In genomic region chr8:94903709-94904108, GRCm38 (mm10) we compare ENCODE assay signal across 13 mouse cellular contexts. TPM values are rescaled to one million over a fixed set of nuclear protein-coding genes. Genes with fewer than 3 reads are reported as not detected.
DNase-seq lines count a peak whose midpoint lies in the region; ATAC-seq and TF ChIP-seq lines count a peak whose summit lies in the region.
"Had no signal": no experiment of that assay in that cellular context is flagged by ENCODE, and none has a peak within 500 bp of the region (broad histone marks: within the 10 kb centered on the region; RNA-seq: fewer than 3 reads in every experiment).

No protein-coding gene starts in this region.

- H3K9ac ChIP-seq in intestine, embryonic 14.5 days (ENCODE audit: low read length) = no peak overlapping the region
- H3K9ac ChIP-seq in intestine, embryonic 16.5 days (ENCODE audit: low read depth, low read length) = no peak overlapping the region
- no peak overlapping the region for H3K9ac ChIP-seq in neural tube, embryonic 14.5 days (replicated peaks; ENCODE audit: low read depth, low read length)
- H3K9ac ChIP-seq: midbrain, embryonic 13.5 days had no signal

- ATAC-seq in intestine, embryonic 14.5 days (replicated peaks; ENCODE audit: low FRiP score, low TSS enrichment, low read depth) = no peak
- no peak for ATAC-seq in intestine, embryonic 16.5 days
- ATAC-seq in neural tube, embryonic 14.5 days (ENCODE audit: low read depth) = peak; percentile 34
- ATAC-seq: midbrain, embryonic 13.5 days had no signal

- no peak for TF ChIP-seq POLR2A in embryonic fibroblast, embryonic 13.5 days (IDR thresholded peaks at IDR 0.05; ENCODE audit: low read depth, low read length)

- H3K4me2 ChIP-seq in intestine, embryonic 14.5 days (ENCODE audit: low read length) = no peak overlapping the region
- no peak overlapping the region for H3K4me2 ChIP-seq in intestine, embryonic 16.5 days (ENCODE audit: low read depth, low read length)
- no peak overlapping the region for H3K4me2 ChIP-seq in neural tube, embryonic 14.5 days (ENCODE audit: low read depth, low read length)
- H3K4me2 ChIP-seq: midbrain, embryonic 13.5 days had no signal

- H3K36me3 ChIP-seq in intestine, embryonic 14.5 days (ENCODE audit: control insufficient read depth, insufficient read depth, low read length) = peaks cover 54% of the 10 kb centered on the region
- H3K36me3 ChIP-seq in intestine, embryonic 16.5 days (ENCODE audit: control insufficient read depth, insufficient read depth, low read length) = peaks cover 6% of the 10 kb centered on the region; the same call in 1 of the 2 replicates
- no peaks in the 10 kb centered on the region for H3K36me3 ChIP-seq in neural tube, embryonic 14.5 days (ENCODE audit: control insufficient read depth, insufficient read depth, low read length)
- H3K36me3 ChIP-seq: midbrain, embryonic 13.5 days had no signal

- no peak for TF ChIP-seq CTCF in embryonic fibroblast, embryonic 13.5 days (IDR thresholded peaks at IDR 0.05; ENCODE audit: borderline replicate concordance, insufficient read depth, low read length)

- peaks cover 48% of the 10 kb centered on the region for H3K4me1 ChIP-seq in intestine, embryonic 14.5 days (replicated peaks; ENCODE audit: control insufficient read depth, insufficient read depth, low read length)
- H3K4me1 ChIP-seq in intestine, embryonic 16.5 days (ENCODE audit: control insufficient read depth, insufficient read depth, low read length) = peaks cover 52% of the 10 kb centered on the region
- peaks cover 17% of the 10 kb centered on the region; the same call in 1 of the 2 replicates for H3K4me1 ChIP-seq in embryonic fibroblast, embryonic 13.5 days (ENCODE audit: control insufficient read depth, insufficient read depth, low read length)
- H3K4me1 ChIP-seq in neural tube, embryonic 14.5 days (ENCODE audit: control insufficient read depth, insufficient read depth, low read length) = no peaks in the 10 kb centered on the region
- H3K4me1 ChIP-seq: midbrain, embryonic 13.5 days had no signal

- WGBS in intestine, embryonic 14.5 days = 32% methylated on average over 12 of the region's 12 CpGs
- 42% methylated on average over 12 of the region's 12 CpGs for WGBS in intestine, embryonic 16.5 days
- WGBS in neural tube, embryonic 14.5 days = 22% methylated on average over 12 of the region's 12 CpGs

- no peaks in the 10 kb centered on the region for H3K27me3 ChIP-seq in intestine, embryonic 14.5 days (replicated peaks; ENCODE audit: control insufficient read depth, insufficient read depth, low read length)
- no peaks in the 10 kb centered on the region for H3K27me3 ChIP-seq in intestine, embryonic 16.5 days (replicated peaks; ENCODE audit: control insufficient read depth, insufficient read depth, low read length)
- H3K27me3 ChIP-seq in neural tube, embryonic 14.5 days (ENCODE audit: control insufficient read depth, insufficient read depth, low read length) = no peaks in the 10 kb centered on the region
- H3K27me3 ChIP-seq: midbrain, embryonic 13.5 days had no signal

- DNase-seq in intestine, embryonic 14.5 days (ENCODE audit: low spot score) = peak; percentile 61
- DNase-seq in kidney, postnatal 14 days = peak; percentile 63
- no peak for DNase-seq in layer of hippocampus, postnatal 10 days (ENCODE audit: low spot score in 2 of 2)
- DNase-seq in retina, embryonic 14.5 days (ENCODE audit: low spot score) = no peak
- no peak for DNase-seq in layer of hippocampus, adult 8-10 months (ENCODE audit: low spot score in 2 of 2)
- DNase-seq: cerebellum, postnatal 14 days; heart, adult 11 months; heart, postnatal 36 days had no signal

- H3K9me3 ChIP-seq in intestine, embryonic 14.5 days (ENCODE audit: control insufficient read depth, low read length) = no peaks in the 10 kb centered on the region
- no peaks in the 10 kb centered on the region for H3K9me3 ChIP-seq in intestine, embryonic 16.5 days (ENCODE audit: control insufficient read depth, low read length)
- no peaks in the 10 kb centered on the region for H3K9me3 ChIP-seq in neural tube, embryonic 14.5 days (ENCODE audit: control insufficient read depth, low read length)
- H3K9me3 ChIP-seq: midbrain, embryonic 13.5 days had no signal

- H3K4me3 ChIP-seq in intestine, embryonic 14.5 days (ENCODE audit: low read depth, low read length) = no peak overlapping the region
- no peak overlapping the region for H3K4me3 ChIP-seq in intestine, embryonic 16.5 days (ENCODE audit: low read length)
- H3K4me3 ChIP-seq in embryonic fibroblast, embryonic 13.5 days (ENCODE audit: insufficient read depth, low read length) = no peak overlapping the region
- H3K4me3 ChIP-seq in neural tube, embryonic 14.5 days (ENCODE audit: low read depth, low read length) = no peak overlapping the region
- H3K4me3 ChIP-seq: midbrain, embryonic 13.5 days had no signal

- H3K27ac ChIP-seq in intestine, embryonic 14.5 days (ENCODE audit: low read depth) = no peak overlapping the region
- no peak overlapping the region for H3K27ac ChIP-seq in intestine, embryonic 16.5 days (ENCODE audit: low read length)
- H3K27ac ChIP-seq in embryonic fibroblast, embryonic 13.5 days (ENCODE audit: insufficient read depth, low read length) = 0 out of 2 replicates have a peak overlapping the region, but pooled peaks have one; percentile 1
- H3K27ac ChIP-seq in neural tube, embryonic 14.5 days (ENCODE audit: low read depth, low read length) = no peak overlapping the region
- H3K27ac ChIP-seq: midbrain, embryonic 13.5 days had no signal

RNA-seq across cellular contexts. Expression of gene Ccdc102a, which starts 14.2 kb away (rescaled TPM):
- 27.5 and 28.2 TPM in 2 replicates for polyA plus RNA-seq in intestine, embryonic 14.5 days (2014; fragmentation: Nextera tagmentation; extraction: Ambion mirVana)
- polyA plus RNA-seq in intestine, embryonic 16.5 days (2015; fragmentation: Nextera tagmentation; extraction: Ambion mirVana) = 10.9 and 11.5 TPM in 2 replicates
- 39.2 and 43.7 TPM in 2 replicates for polyA plus RNA-seq in embryonic fibroblast, embryonic 13.5 days (2011; ENCODE audit: insufficient read length, low read depth, missing spikeins)
- polyA plus RNA-seq in neural tube, embryonic 14.5 days (2014; fragmentation: Nextera tagmentation; extraction: Ambion mirVana) = 2.9 and 7.9 TPM in 2 replicates
- total RNA-seq in layer of hippocampus, postnatal 10 days (2021) = 1 to 10 TPM; 4.0 to 4.2 TPM
- total RNA-seq in layer of hippocampus, adult 8-10 months (2022) = 1 to 10 TPM; 1.0 to 2.6 (median 1.4) TPM

RNA-seq across cellular contexts. Expression of gene Adgrg5, which starts 19.8 kb away (rescaled TPM):
- polyA plus RNA-seq in intestine, embryonic 14.5 days (2014; fragmentation: Nextera tagmentation; extraction: Ambion mirVana) = 1.4 and 2.0 TPM in 2 replicates
- 1.6 and 2.8 TPM in 2 replicates for polyA plus RNA-seq in intestine, embryonic 16.5 days (2015; fragmentation: Nextera tagmentation; extraction: Ambion mirVana)
- 0.49 and 0.63 TPM in 2 replicates for polyA plus RNA-seq in embryonic fibroblast, embryonic 13.5 days (2011; ENCODE audit: insufficient read length, low read depth, missing spikeins)
- 0.11 and 0.21 TPM in 2 replicates for polyA plus RNA-seq in neural tube, embryonic 14.5 days (2014; fragmentation: Nextera tagmentation; extraction: Ambion mirVana)
- total RNA-seq in layer of hippocampus, postnatal 10 days (2021) = under 1 TPM; 0.18 to 0.55 TPM
- under 1 TPM in 2 of 4 experiments, not detected in 2; 0.73 to 0.85 TPM for total RNA-seq in layer of hippocampus, adult 8-10 months (2022)
- total RNA-seq: left cerebral cortex, postnatal 36 days had no signal

RNA-seq across cellular contexts. Expression of gene Dok4, which starts 27.6 kb away (rescaled TPM):
- 24.1 and 27.7 TPM in 2 replicates for polyA plus RNA-seq in intestine, embryonic 14.5 days (2014; fragmentation: Nextera tagmentation; extraction: Ambion mirVana)
- polyA plus RNA-seq in intestine, embryonic 16.5 days (2015; fragmentation: Nextera tagmentation; extraction: Ambion mirVana) = 49.6 and 51.5 TPM in 2 replicates
- polyA plus RNA-seq in embryonic fibroblast, embryonic 13.5 days (2011; ENCODE audit: insufficient read length, low read depth, missing spikeins) = 8.7 and 9.3 TPM in 2 replicates
- 66.6 and 103 TPM in 2 replicates for polyA plus RNA-seq in neural tube, embryonic 14.5 days (2014; fragmentation: Nextera tagmentation; extraction: Ambion mirVana)
- 10 to 100 TPM; 75.5 to 81.2 TPM for total RNA-seq in layer of hippocampus, postnatal 10 days (2021)
- total RNA-seq in layer of hippocampus, adult 8-10 months (2022) = 10 to 100 TPM; 18.1 to 22.7 (median 19.8) TPM

RNA-seq across cellular contexts. Expression of gene Polr2c, which starts 46.5 kb away (rescaled TPM):
- polyA plus RNA-seq in intestine, embryonic 14.5 days (2014; fragmentation: Nextera tagmentation; extraction: Ambion mirVana) = 160 and 171 TPM in 2 replicates
- polyA plus RNA-seq in intestine, embryonic 16.5 days (2015; fragmentation: Nextera tagmentation; extraction: Ambion mirVana) = 117 and 133 TPM in 2 replicates
- 84.6 and 92.0 TPM in 2 replicates for polyA plus RNA-seq in embryonic fibroblast, embryonic 13.5 days (2011; ENCODE audit: insufficient read length, low read depth, missing spikeins)
- polyA plus RNA-seq in neural tube, embryonic 14.5 days (2014; fragmentation: Nextera tagmentation; extraction: Ambion mirVana) = 118 TPM in 2 replicates
- total RNA-seq in layer of hippocampus, postnatal 10 days (2021) = 10 to 100 TPM; 52.8 to 58.3 TPM
- total RNA-seq in layer of hippocampus, adult 8-10 months (2022) = 10 to 100 TPM; 62.9 to 80.4 (median 72.9) TPM

Comparison
In these comparisons a context has a peak if more than half of its experiments do, and no peak if none do; other contexts are left out.
1. DNase-seq: peak in intestine, embryonic 14.5 days (single experiment) and kidney, postnatal 14 days (single experiment); none in layer of hippocampus, postnatal 10 days (0 of 2), retina, embryonic 14.5 days (single experiment) and layer of hippocampus, adult 8-10 months (0 of 2).